Mouse (Mus musculus) thymus, postnatal 36 days (tissue): ENCODE data around the gene Drg2.
"Not testable (repeated sequence)": the region's sequence is repeated elsewhere in the genome, so short reads cannot be mapped to it uniquely, and the experiment has no call there.

Experiments used
- DNase-seq, 2 experiments: peaks; one replicate each; pipeline ENCODE4 v3.0.0; 2022; ENCODE audit warnings: mixed read lengths in 2 of 2

Drg2 gene

GRCm38 (mm10) chr11:60454080-60454744 is at the start of gene Drg2:
Gene Drg2, plus strand, starts transcription at chr11:60454591.
- peak; percentile 87 to 89 for DNase-seq

DNA sequence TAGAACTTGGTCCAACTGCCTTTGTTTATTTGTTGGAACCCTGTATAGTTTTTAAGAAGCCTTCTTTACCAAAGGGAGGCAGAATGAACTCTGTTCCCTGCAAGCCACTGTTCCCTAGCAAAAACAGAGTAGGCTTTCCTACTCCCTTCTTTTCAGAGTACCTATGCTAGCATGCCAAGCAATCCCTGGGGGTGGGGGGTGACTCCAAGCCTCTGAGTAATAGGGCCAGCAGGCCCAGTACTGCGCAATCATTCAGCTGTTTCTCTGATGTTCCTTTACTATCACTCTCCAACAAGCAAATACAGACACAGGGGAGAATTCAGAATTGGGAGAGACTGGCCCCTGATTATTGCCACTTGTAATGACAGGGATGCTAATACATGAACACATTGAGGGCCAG is 47.8 kb upstream of the Drg2 start:
- no peak for DNase-seq

DNA sequence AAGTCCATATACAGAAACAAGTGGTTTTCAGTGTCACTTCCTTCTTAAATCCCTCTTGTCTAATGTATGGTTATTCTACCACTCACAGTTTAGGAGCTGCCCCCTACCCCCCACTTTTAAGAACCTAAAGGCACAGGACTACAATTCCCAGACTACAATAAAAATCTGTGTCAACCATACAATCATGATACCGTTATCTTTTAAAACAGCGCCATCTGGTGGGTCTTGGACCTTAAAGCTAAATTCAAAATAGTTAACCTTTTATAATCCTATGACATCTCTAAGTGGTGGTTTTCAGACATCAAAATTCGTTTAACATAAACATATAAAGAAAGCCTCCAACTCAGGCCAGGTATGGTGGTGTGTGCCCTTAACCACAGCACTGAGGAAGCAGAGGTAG is 42.2 kb upstream of the Drg2 start:
- peak in 1 of 2 experiments; percentile 28 for DNase-seq

- DNase-seq, result no peak
Measured at GRCm38 (mm10) chr11:60412921-60413320, 41.5 kb upstream of the Drg2 start.

DNA sequence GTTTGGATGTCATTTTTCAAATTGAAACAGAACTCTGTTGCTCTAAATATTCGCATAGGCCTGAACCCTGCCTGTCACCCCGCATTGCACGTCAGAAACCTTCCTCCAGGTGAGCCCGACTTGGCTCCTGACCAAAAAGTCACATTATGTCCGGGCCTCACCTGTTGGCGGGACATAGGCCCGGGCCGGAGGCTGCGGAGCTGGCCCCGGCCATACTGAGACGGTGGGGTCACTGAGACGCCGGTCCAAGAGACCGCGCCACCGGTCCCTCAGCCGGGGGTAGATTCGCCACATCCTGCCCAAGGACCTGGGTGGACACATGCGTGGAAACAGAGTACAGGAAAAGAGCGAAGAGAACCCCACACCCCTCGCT is 37.8 kb upstream of the Drg2 start:
- no peak for DNase-seq

DNA sequence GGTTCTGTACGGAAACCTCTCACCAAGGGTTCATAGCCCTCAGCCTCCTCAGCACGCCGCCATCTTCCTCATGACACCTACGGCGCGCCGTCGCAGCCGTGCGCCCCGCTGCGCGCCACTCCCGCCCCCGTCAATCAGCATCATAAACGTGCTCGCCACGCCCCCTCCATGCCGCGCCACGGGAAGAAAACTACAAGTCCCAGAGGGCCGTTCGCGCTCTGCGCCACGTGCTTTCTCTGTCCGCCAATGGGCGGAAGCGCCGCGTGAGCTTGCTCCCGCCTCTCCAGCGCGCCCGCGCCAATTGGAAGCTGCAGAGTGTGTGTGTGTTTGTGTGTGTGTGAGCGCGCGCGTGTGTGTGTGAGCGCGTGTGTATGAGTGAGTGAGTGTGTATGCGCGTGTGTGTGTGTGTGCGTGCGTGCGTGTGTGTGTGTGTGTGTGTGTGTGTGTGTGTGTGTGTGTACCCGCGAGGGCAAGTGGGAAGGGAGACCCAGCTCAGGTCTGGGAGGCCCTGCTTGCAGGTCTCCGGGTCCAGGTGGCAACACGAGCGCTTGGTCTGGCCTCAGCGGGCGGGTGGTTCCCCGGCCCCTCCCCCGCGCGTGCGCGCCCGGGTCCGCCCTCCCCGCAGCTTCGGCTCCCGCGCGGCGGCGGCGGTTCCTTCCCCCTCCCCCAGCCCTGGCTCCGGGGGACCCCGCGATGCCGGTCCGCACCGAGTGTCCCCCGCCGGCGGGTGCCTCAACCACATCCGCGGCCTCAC is 37.3 kb upstream of the Drg2 start, which contains the start of gene Gid4:
TSS of gene Gid4 (plus strand) at position 183 of the 754 bp plus-strand sequence.
- peak; percentile 98 to 99 for DNase-seq

- peak in 1 of 2 experiments; percentile 15 for DNase-seq
Measured at GRCm38 (mm10) chr11:60417717-60418472, 36.5 kb upstream of the Drg2 start, which contains the start of gene Atpaf2. Gene Atpaf2, minus strand, starts transcription at chr11:60418457.

DNA sequence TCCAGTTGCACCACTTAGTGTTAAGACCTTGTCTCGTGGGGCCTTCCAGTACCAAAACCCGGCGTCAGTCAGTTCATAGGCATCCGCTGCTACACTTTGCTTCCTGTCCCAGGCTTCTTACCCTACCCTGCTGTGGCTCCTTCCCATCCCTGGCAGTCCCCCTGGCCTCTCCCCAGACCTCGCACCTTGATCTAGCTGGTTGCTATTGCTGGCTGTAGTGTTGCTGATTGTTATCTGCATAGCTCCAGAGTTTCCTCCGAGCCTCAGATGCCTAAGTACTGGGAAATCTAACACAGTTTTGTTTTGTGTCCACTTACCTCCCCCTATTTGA is 36.0 kb upstream of the Drg2 start:
- DNase-seq, result peak; percentile 22 to 42

DNA sequence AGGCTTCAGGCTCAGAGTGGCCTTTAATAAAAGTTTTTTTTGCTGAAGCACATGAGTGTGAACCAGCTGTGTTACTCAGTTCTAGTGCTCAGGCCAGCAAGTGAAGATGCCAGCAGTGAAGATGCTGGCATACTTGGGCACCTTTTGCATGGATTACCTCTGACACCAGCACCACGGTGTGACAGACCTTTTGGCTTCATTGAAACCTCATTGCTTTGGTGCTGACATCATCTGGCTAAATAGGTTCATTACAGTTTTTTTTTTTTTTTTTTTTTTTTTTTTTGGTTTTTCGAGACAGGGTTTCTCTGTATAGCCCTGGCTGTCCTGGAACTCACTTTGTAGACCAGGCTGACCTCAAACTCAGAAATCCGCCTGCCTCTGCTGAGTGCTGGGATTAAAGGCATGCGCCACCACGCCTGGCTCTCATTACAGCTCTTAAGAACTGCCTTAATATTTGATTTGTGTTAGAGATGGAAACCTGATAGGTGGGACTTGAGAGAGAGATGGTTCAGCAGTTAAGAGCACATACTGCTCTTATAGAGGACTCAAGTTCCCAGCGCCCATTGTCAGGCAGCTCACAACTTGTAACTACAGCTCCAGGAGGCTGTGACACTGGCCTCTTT is 32.2 kb upstream of the Drg2 start:
- no peak for DNase-seq

- no peak for DNase-seq
Measured at GRCm38 (mm10) chr11:60423006-60423405, 31.4 kb upstream of the Drg2 start.

DNA sequence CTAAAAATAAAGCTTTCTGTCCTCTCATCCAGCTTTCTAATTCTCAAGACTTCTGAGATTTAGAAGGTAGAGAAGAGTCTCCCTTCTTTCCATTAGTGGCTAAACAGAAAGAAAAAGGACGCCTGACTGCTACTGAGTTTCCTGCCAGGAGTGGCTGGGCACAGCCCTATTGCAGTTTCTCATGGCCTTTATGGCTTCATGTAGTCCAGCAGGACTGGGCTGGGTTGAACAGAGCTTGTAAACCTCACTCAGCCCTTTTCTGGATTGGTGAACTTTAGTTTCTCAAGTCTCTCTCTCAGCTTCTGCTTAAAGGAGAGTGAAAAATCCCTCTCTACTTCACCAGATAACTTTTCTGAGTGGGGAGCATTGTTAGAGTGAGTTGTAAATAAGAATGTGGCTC is 28.0 kb upstream of the Drg2 start:
- DNase-seq, result no peak

GRCm38 (mm10) chr11:60427628-60428027 is 26.8 kb upstream of the Drg2 start:
- no peak for DNase-seq

DNA sequence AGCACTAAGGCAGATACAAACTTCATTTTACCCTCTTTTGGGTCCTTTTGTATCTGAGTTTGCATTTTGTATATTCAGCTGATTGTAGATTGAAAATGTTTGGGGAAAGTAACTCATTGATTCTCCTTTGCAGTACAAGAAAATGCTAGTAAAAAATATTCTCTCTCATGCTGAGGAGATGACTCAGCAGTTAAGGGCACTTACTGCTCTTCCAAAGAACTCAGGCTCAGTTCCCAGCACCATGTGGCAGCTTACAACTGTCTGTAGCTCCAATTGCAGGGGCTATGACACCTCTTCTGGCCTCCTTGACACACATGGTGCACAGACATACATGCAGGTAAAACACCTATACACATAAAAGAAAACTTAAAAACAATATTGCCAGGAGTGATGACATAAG is 20.9 kb upstream of the Drg2 start:
- DNase-seq, result no peak

- DNase-seq, result no peak
Measured at GRCm38 (mm10) chr11:60435133-60435532, 19.3 kb upstream of the Drg2 start.

DNA sequence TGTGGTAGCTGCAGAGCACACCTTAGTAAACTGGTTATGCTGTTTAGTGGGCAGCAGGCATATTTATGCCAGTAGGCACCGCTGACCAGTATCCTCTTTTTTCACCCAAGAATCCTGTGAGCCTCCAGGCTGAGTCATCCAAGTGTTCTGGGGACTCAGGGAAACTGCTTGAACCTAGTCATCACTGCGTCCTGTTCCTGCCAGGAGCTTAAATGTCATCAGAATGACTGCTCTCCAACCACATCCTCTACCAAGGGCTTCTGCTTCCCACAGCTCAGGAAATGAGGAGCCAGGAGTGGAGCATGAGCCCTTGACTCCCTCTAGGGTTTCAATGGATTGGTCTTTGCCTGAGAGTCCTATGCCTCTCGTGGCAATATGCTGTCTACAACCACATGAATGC is 17.8 kb upstream of the Drg2 start:
- DNase-seq, result no peak

GRCm38 (mm10) chr11:60439621-60440020 is 14.8 kb upstream of the Drg2 start:
- DNase-seq, result not testable (repeated sequence)

- no peak for DNase-seq
Measured at GRCm38 (mm10) chr11:60440176-60440575, 14.2 kb upstream of the Drg2 start.

DNA sequence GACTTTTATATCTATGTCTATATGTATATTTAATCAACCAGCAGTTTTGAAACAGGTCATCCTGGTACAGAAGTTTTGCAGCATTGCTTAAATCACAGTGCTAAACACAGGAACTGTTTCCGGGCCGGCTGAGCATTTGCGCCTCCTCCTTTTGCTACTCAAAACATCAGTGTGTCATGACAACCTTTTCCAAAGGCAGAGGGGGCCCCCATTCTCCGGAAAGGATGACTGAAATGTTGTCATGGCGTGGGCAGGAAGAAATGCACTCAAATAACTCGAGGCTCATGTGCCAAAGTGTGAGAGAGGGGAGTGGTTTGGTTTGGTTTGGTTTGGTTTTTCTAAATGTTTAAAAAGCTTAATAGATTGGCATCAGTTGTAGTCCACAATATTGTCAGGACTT is 11.5 kb upstream of the Drg2 start:
- no peak for DNase-seq

- DNase-seq, result no peak
Measured at GRCm38 (mm10) chr11:60444007-60444406, 10.4 kb upstream of the Drg2 start.

DNA sequence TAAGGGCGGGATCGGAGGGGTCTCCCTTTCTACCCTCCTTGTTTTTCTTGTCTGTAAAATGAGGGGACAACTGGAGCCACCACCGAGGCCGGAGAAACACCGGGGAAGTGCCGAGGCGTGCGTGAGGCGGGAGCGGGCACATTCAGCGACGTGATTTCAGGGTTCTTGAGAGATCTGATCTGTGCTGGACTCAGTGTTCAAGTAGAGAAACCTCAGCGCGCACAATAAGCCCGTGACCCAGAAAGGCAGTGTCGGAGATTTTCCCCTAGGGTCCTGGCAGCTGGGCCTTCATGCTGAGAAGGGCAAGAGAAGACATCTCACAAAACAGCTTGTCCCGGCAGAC is 325 bp downstream of the Drg2 start:
- no peak for DNase-seq

- DNase-seq, result no peak
Measured at GRCm38 (mm10) chr11:60457973-60458372, 3.6 kb downstream of the Drg2 start.

- peak; percentile 32 to 42 for DNase-seq
Measured at GRCm38 (mm10) chr11:60465943-60466380, 11.6 kb downstream of the Drg2 start.

GRCm38 (mm10) chr11:60469039-60469438 is 14.6 kb downstream of the Drg2 start, which contains the start of gene Myo15:
Gene Myo15, plus strand, starts transcription at chr11:60469339.
- no peak for DNase-seq
